Mouse (Mus musculus) E14TG2a.4 (cell line): ENCODE results near the gene Smg1.

ENCODE experiments used
- H3K27me3 ChIP-seq: 2 replicates; pipeline ENCODE4 v1.6.1; 2014; ENCODE audit warnings: low read length, control low read depth; ENCODE audit not compliant: insufficient read depth
- H3K36me3 ChIP-seq: 2 replicates; pipeline ENCODE4 v1.6.1; 2014; ENCODE audit warnings: low read length, control low read depth; ENCODE audit not compliant: insufficient read depth
- H3K4me1 ChIP-seq: replicated peaks from 2 replicates; pipeline ENCODE4 v1.6.1; 2014; ENCODE audit warnings: low read depth, low read length, control low read depth
- H3K4me3 ChIP-seq: replicated peaks from 2 replicates; pipeline ENCODE4 v1.5.1; 2014; ENCODE audit warnings: mild to moderate bottlenecking, low read length
- H3K9me3 ChIP-seq: 2 replicates; pipeline ENCODE4 v1.6.1; 2014; ENCODE audit warnings: low read length, control low read depth
- CTCF ChIP-seq: conservative IDR thresholded peaks from 2 replicates; pipeline ENCODE4 v1.5.1; 2014; ENCODE audit warnings: low read length
- NANOG ChIP-seq: IDR thresholded peaks from 2 replicates; pipeline ENCODE4 v1.6.1; 2014; ENCODE audit warnings: borderline replicate concordance, low read length, mixed read lengths
- POU5F1 ChIP-seq: IDR thresholded peaks from 2 replicates; pipeline ENCODE4 v1.6.1; 2014; ENCODE audit warnings: low read length, borderline replicate concordance

Gene Smg1

DNA sequence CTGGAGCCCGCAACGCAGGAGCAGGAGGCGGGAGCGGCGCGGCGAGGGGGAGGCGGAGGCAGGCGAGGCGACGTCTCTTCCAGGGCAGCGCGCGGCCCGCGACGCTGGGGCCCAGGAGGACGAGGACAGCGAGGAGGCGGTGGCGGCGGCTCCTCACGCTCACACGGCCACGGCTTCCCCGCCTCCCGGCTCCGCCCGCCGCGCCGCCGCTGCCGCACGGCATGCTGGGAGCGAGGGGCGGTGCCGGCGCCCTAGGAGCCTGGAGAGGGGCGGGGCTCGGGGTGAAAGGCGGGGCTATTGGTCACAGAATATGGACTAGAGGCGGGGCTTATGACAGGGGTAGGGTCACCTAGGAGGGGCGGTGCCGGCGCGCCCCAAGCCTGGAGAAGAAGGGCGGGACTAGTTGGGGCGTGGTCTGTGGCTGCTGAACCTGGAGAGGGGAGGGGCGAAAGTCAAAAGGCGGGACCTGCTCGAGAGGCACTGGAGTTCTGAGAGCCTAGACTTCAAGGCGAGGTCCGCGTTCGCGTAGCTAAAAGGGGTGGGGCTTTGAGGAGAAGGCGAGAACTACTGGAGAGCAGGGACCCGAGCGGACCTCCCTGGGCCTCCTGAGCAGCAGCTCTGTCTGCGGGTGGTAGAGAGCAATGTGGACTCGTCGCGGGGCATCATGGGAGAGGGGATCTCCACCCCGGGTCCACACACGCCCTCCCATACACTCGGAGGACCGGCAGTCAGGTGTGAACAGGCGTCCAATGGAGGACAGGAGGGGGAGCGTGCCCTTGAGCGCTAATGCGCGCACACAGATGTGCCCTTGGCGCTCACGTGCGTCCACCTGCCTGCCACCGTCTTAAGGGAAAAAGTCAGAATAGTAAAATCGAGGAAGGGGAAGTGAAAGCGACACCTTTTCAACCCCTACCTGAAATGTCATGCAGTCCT is at the start of gene Smg1:
TSS of gene Smg1 (minus strand) at position 218 of the 933 bp plus-strand sequence.
- Histone ChIP-seq H3K4me1 (peaks cover 45% of the 10 kb centered on the region), H3K27me3 (no peaks in the 10 kb centered on the region), H3K4me3 (peak within 1 kb of the TSS; percentile 97), H3K9me3 (no peaks in the 10 kb centered on the region), H3K36me3 (no peaks in the 10 kb centered on the region)
- no peak for TF ChIP-seq NANOG
- no peak for TF ChIP-seq CTCF
- TF ChIP-seq POU5F1: no peak

DNA sequence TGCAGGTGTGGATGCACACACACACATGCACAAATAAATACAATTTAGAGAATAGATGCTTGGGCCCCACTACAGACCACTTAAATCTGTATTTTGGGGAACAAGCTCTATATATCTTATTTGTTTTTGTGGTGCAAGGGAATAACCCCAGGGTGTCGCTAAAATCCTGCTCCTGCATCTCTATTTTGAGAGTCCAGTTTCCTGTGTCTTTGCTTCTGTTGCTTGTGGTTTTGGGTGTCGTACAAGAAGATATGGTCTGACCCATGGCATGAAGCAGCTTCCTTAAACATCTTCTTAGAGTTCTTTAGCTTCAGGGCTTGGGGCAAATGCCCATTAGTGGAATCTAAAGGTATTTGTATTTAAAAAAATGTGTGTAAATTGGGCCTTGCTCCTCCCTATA is 39.7 kb upstream of the Smg1 start:
- Histone ChIP-seq H3K4me1 (peaks cover 17% of the 10 kb centered on the region), H3K9me3 (peaks cover 36% of the 10 kb centered on the region), H3K27me3 (no peaks in the 10 kb centered on the region), H3K4me3 (no peak overlapping the region), H3K36me3 (no peaks in the 10 kb centered on the region)
- TF ChIP-seq CTCF (no peak), NANOG (no peak), POU5F1 (no peak)

- H3K9me3 ChIP-seq: peaks cover 36% of the 10 kb centered on the region
- TF ChIP-seq CTCF (no peak), NANOG (no peak)
These were observed 39.1 kb upstream of the Smg1 start for GRCm38 (mm10) chr7:118282543-118282942.

DNA sequence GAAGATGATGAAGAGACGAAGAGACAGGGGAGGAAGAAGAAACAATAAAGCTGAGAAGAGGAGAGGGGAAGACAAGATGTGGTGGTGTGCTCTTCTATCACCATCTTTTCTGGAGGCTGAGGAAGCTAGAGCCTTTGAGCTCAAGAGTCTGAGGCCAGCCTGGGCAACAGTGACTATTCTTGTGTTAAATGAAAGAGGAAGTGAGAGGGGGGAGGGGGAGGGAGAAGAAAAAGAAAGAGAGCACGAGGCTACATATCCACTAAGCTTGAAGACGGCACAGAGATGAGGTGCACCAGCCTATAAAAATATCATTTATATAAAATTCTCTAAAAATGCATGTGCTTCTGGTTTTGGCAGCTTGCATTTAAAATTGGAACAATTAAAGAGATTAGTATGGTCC is 36.1 kb upstream of the Smg1 start:
- Histone ChIP-seq H3K36me3 (no peaks in the 10 kb centered on the region), H3K27me3 (peaks cover 13% of the 10 kb centered on the region; the same call in 1 of the 2 replicates), H3K4me1 (peaks cover 53% of the 10 kb centered on the region), H3K4me3 (no peak overlapping the region), H3K9me3 (peaks cover 24% of the 10 kb centered on the region)
- no peak for TF ChIP-seq CTCF

More at GRCm38 (mm10) chr7:118282543-118282942, 39.1 kb upstream of the Smg1 start:
- H3K27me3 ChIP-seq: no peaks in the 10 kb centered on the region
- no peak overlapping the region for H3K4me3 ChIP-seq
- H3K4me1 ChIP-seq: peaks cover 23% of the 10 kb centered on the region
- no peaks in the 10 kb centered on the region for H3K36me3 ChIP-seq

- no peaks in the 10 kb centered on the region for H3K36me3 ChIP-seq
- H3K27me3 ChIP-seq: peaks cover 16% of the 10 kb centered on the region; the same call in 1 of the 2 replicates
- no peak for TF ChIP-seq POU5F1
- TF ChIP-seq CTCF: no peak
- TF ChIP-seq NANOG: no peak
- H3K4me3 ChIP-seq: no peak overlapping the region
- H3K9me3 ChIP-seq: peaks cover 3% of the 10 kb centered on the region; the same call in 1 of the 2 replicates
- peaks cover 65% of the 10 kb centered on the region for H3K4me1 ChIP-seq
These were observed 34.0 kb upstream of the Smg1 start for GRCm38 (mm10) chr7:118277335-118277910.

DNA sequence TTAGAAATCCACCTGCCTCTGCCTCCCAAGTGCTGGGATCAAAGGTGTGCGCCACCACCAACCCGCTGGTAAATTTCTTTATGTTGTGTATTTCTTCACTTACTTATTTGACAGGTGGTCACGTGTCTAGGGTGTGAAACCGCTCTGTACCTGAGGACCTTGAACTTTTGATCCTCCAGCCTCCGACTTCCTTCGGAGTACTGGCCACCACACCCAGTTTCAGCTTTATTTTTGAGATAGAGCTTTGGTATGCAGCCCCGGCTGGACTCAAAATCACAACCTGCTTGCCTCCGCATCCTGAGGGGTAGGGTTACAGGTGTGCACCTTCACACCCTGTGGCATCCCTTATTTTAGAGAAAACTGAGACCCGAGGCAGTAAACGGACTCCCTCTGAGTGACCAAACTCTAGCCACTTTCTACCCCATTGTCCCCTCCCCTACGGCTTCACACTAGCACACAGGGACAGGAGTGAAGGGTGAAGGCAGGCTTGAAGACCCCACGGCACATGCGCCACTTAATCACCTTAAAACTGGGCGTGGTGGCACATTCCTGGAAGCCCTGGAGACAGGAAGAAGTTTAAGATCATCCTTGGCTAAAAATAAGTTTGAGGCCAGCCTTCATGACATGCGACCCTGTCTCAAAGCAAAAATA is 33.3 kb upstream of the Smg1 start:
- Histone ChIP-seq H3K4me3 (no peak overlapping the region), H3K27me3 (peaks cover 16% of the 10 kb centered on the region; the same call in 1 of the 2 replicates)

DNA sequence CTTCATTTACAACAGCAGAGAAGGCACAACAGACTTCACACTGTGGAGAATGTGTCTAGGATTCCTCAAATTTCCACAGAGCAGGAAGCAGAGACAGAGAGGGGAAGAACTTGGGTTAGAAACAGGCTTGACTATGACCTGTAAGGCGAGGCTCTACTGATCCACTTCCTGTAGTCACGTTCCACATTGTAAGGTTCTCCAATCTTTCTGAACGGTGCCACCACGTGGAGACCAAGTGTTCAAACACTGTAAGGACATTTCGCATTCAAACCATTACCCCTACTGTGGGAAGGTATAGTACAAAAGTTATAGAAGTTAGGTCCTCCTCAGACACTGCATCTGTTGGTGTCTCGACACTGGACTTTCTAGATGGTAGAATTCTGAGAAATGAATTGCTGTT is 31.8 kb upstream of the Smg1 start:
- H3K27me3 ChIP-seq: peaks cover 16% of the 10 kb centered on the region; the same call in 1 of the 2 replicates
- no peak overlapping the region for H3K4me3 ChIP-seq
- no peaks in the 10 kb centered on the region for H3K9me3 ChIP-seq
- no peak for TF ChIP-seq NANOG
- H3K4me1 ChIP-seq: peaks cover 61% of the 10 kb centered on the region
- H3K36me3 ChIP-seq: no peaks in the 10 kb centered on the region

More for the DNA sequence above, 33.3 kb upstream of the Smg1 start:
- Histone ChIP-seq H3K36me3 (no peaks in the 10 kb centered on the region), H3K4me1 (peaks cover 65% of the 10 kb centered on the region), H3K9me3 (no peaks in the 10 kb centered on the region; the same call in 1 of the 2 replicates)
- TF ChIP-seq POU5F1 (no peak), NANOG (no peak), CTCF (no peak)

GRCm38 (mm10) chr7:118274851-118275250 is 31.4 kb upstream of the Smg1 start:
- Histone ChIP-seq H3K36me3 (no peaks in the 10 kb centered on the region), H3K4me3 (no peak overlapping the region), H3K27me3 (peaks cover 16% of the 10 kb centered on the region; the same call in 1 of the 2 replicates), H3K9me3 (no peaks in the 10 kb centered on the region), H3K4me1 (peaks cover 58% of the 10 kb centered on the region)
- no peak for TF ChIP-seq NANOG
- no peak for TF ChIP-seq POU5F1
- TF ChIP-seq CTCF: no peak
